Mouse (Mus musculus) midbrain, embryonic 13.5 days (tissue): Measurements from ENCODE around the gene Tbc1d1. TPM values are rescaled to one million over a fixed set of nuclear protein-coding genes. Genes with fewer than 3 reads are reported as not detected.
"Not testable (repeated sequence)": the region's sequence is repeated elsewhere in the genome, so short reads cannot be mapped to it uniquely, and the experiment has no call there.

Experiments used
- ATAC-seq: fragments of 200-750 bp; cut with Nextera tagmentation; 2 replicates; pipeline ENCODE4 v1.8.0; 2017; ENCODE audit warnings: mild to moderate bottlenecking, moderate TSS enrichment, moderate library complexity
- H3K27ac ChIP-seq: fragments of 300-500 bp; sonication (generic); 2 replicates; pipeline ENCODE4 v1.5.1; 2015; ENCODE audit warnings: inconsistent platforms, mild to moderate bottlenecking, moderate library complexity
- H3K27me3 ChIP-seq: fragments of 300-500 bp; sonication (generic); 2 replicates; pipeline ENCODE4 v1.6.1; 2015; ENCODE audit warnings: mild to moderate bottlenecking, inconsistent platforms
- H3K36me3 ChIP-seq: fragments of 300-500 bp; sonication (generic); 2 replicates; pipeline ENCODE4 v1.6.1; 2015; ENCODE audit warnings: mild to moderate bottlenecking, inconsistent platforms
- H3K4me1 ChIP-seq: fragments of 300-500 bp; sonication (generic); replicated peaks from 2 replicates; pipeline ENCODE4 v1.6.1; 2015; ENCODE audit warnings: inconsistent platforms
- H3K4me2 ChIP-seq: fragments of 300-500 bp; sonication (generic); replicated peaks from 2 replicates; pipeline ENCODE4 v1.6.1; 2015; ENCODE audit warnings: moderate library complexity, mild to moderate bottlenecking, inconsistent platforms
- H3K4me3 ChIP-seq: fragments of 300-500 bp; sonication (generic); replicated peaks from 2 replicates; pipeline ENCODE4 v1.5.1; 2015; ENCODE audit warnings: mild to moderate bottlenecking, inconsistent platforms
- H3K9ac ChIP-seq: fragments of 300-500 bp; sonication (generic); replicated peaks from 2 replicates; pipeline ENCODE4 v1.6.1; 2015; ENCODE audit warnings: mild to moderate bottlenecking, inconsistent platforms
- H3K9me3 ChIP-seq: fragments of 300-500 bp; sonication (generic); 2 replicates; pipeline ENCODE4 v1.6.1; 2016; ENCODE audit warnings: mild to moderate bottlenecking, inconsistent platforms
- WGBS: fragments of 180-500 bp; shearing (Covaris S2); methylation state at CpG from one replicate; pipeline ENCODE4 v1.1.7; 2015; 5-methylcytosine and 5-hydroxymethylcytosine counted together
- polyA plus RNA-seq: library from polyadenylated mRNA; unstranded; fragments of >200 nt; fragmentation: Nextera tagmentation; extraction: Ambion mirVana; gene quantifications from 2 replicates; pipeline ENCODE4 v1.2.1, GENCODE M21; 2015

The Tbc1d1 gene
- polyA plus RNA-seq, 1 experiment from 2014 or later, result 11.7 TPM

- Histone ChIP-seq H3K9me3 (no peaks in the 10 kb centered on the region), H3K9ac (no peak overlapping the region), H3K4me2 (no peak overlapping the region), H3K4me1 (peaks cover 12% of the 10 kb centered on the region), H3K4me3 (no peak overlapping the region), H3K27ac (peak overlapping the region; percentile 19; the same call in 1 of the 2 replicates), H3K27me3 (no peaks in the 10 kb centered on the region), H3K36me3 (no peaks in the 10 kb centered on the region)
- ATAC-seq, result no peak
- 83% methylated on average over 18 of the region's 18 CpGs for WGBS
Observed at GRCm38 (mm10) chr5:64358639-64359584, 202.8 kb downstream of the Tbc1d1 start.

GRCm38 (mm10) chr5:64360147-64360875 is 204.2 kb downstream of the Tbc1d1 start:
- Histone ChIP-seq H3K36me3 (no peaks in the 10 kb centered on the region), H3K4me2 (no peak overlapping the region), H3K4me3 (no peak overlapping the region), H3K27ac (no peak overlapping the region), H3K9ac (no peak overlapping the region), H3K27me3 (no peaks in the 10 kb centered on the region), H3K4me1 (peaks cover 25% of the 10 kb centered on the region), H3K9me3 (no peaks in the 10 kb centered on the region)
- WGBS, result 83% methylated on average over 8 of the region's 8 CpGs
- no peak for ATAC-seq

GRCm38 (mm10) chr5:64360876-64361268 is 204.8 kb downstream of the Tbc1d1 start:
- not testable (repeated sequence) for ATAC-seq, H3K9ac ChIP-seq, H3K4me2 ChIP-seq, H3K4me3 ChIP-seq, H3K36me3 ChIP-seq, H3K9me3 ChIP-seq, H3K27ac ChIP-seq, H3K27me3 ChIP-seq
- peaks cover 24% of the 10 kb centered on the region for H3K4me1 ChIP-seq

DNA sequence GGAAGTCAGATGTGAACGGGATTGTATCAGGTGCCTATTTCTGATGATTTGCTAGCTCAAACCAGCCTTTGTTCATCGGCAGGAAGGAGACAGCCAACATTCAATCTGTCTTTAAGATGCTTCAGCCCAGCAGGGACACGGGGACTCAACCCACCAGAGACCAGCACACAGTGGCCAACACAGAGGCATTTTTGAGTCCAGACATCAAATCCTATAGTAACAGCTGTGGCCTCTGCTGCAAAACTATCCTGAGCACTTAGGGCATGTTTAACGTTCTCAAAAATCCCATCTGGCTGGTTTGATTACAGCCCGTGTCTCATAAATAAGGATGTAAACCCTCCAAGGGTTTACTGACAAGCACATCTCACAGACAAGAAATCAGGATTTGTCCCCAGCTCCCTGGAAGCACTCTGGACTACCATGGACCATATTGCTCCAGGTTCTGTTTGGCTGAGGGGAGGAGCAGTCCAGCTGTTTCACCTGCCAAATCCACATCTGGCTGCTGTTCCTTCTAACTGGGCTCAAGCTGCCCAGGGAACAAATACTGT is 207.8 kb downstream of the Tbc1d1 start:
- Histone ChIP-seq H3K4me3 (no peak overlapping the region), H3K9ac (no peak overlapping the region), H3K27ac (peak overlapping the region; percentile 69), H3K9me3 (no peaks in the 10 kb centered on the region), H3K4me2 (no peak overlapping the region), H3K27me3 (no peaks in the 10 kb centered on the region), H3K4me1 (peaks cover 29% of the 10 kb centered on the region), H3K36me3 (no peaks in the 10 kb centered on the region)
- 51% methylated on average over 5 of the region's 5 CpGs for WGBS
- peak; percentile 49 for ATAC-seq

GRCm38 (mm10) chr5:64364432-64365125 is 208.5 kb downstream of the Tbc1d1 start:
- Histone ChIP-seq H3K27ac (peak overlapping the region; percentile 69), H3K4me1 (peaks cover 29% of the 10 kb centered on the region), H3K36me3 (no peaks in the 10 kb centered on the region), H3K9ac (no peak overlapping the region), H3K4me3 (no peak overlapping the region), H3K9me3 (no peaks in the 10 kb centered on the region), H3K4me2 (no peak overlapping the region; the same call in 1 of the 2 replicates), H3K27me3 (no peaks in the 10 kb centered on the region)
- ATAC-seq, result peak; percentile 76
- WGBS, result 37% methylated on average over 7 of the region's 7 CpGs

DNA sequence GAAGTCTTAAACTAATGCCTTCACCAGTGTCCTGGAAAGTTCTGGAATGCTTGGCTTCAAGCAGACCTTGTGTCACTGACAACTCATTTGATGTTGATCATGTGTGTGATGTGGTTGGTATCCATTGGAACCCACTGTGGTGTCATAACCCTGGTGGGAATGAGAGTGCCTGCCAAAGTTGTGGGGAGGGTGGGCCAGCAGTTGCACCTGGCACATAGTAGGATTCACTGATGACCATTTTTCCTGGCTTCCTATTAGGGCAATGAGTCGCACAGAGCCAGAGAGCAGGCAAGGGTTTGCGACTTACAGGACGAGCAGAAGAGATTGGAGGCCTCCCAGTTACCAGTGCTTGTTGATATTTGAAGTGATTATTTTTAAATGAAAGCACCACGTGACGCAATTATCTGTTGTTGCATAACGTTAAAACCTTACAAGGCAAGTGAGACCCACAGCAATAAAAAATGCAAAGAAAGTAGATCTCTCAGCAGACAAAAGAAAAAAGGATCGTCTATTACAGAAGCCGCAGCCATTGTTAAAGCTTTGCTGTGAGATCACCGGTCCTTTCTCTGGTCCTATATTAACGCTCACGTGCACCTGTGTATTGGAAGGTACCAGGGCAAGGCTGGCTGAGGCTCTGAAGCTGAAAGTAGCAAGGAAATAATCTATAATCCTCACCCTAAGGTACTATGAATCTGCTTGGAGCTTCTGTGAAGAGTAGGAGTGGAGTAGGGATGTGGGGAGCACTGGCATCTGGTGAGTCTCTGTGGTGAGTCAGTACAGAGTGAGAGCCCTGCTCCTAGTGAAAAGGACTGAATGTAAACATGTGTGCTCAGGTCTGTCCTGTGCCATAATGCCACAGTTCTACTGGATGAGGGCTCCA is 209.3 kb downstream of the Tbc1d1 start:
- no peak for ATAC-seq
- no peaks in the 10 kb centered on the region for H3K36me3 ChIP-seq
- H3K4me3 ChIP-seq, result no peak overlapping the region
- H3K9me3 ChIP-seq, result no peaks in the 10 kb centered on the region
- H3K4me2 ChIP-seq, result no peak overlapping the region
- no peaks in the 10 kb centered on the region for H3K27me3 ChIP-seq
- H3K4me1 ChIP-seq, result peaks cover 29% of the 10 kb centered on the region
- 81% methylated on average over 11 of the region's 11 CpGs for WGBS
- H3K9ac ChIP-seq, result no peak overlapping the region
- no peak overlapping the region for H3K27ac ChIP-seq

GRCm38 (mm10) chr5:64366113-64366512 is 210.0 kb downstream of the Tbc1d1 start:
- no peak for ATAC-seq
- Histone ChIP-seq H3K4me1 (peaks cover 29% of the 10 kb centered on the region), H3K27ac (no peak overlapping the region), H3K4me2 (no peak overlapping the region), H3K9me3 (no peaks in the 10 kb centered on the region), H3K4me3 (no peak overlapping the region), H3K27me3 (no peaks in the 10 kb centered on the region), H3K9ac (no peak overlapping the region), H3K36me3 (no peaks in the 10 kb centered on the region)
- WGBS, result 90% methylated on average over 9 of the region's 9 CpGs

DNA sequence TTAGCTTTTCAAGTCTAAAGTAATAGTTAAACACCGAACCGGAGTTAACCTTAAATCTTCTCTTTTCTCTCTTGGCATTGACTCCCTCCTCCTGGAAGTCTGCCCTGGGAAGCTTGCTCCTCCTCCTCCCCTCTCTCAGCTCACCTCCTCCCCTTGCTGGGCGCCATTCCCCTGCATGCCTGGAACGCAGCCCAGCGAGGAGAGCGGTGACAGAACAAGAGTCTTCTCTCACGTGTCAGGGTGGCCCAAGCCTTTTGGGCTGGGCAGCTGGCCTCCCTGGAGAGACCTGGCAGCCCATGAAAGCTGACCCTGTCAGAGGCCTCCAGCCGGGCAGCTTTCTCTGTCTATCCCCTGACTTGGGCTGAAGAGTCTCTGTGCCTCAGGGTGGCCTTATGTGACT is 211.3 kb downstream of the Tbc1d1 start:
- H3K9me3 ChIP-seq, result no peaks in the 10 kb centered on the region
- H3K36me3 ChIP-seq, result no peaks in the 10 kb centered on the region
- ATAC-seq, result no peak; the same call in 1 of the 2 replicates
- no peak overlapping the region for H3K27ac ChIP-seq
- H3K27me3 ChIP-seq, result no peaks in the 10 kb centered on the region
- 31% methylated on average over 8 of the region's 8 CpGs for WGBS
- H3K4me1 ChIP-seq, result peaks cover 29% of the 10 kb centered on the region
- no peak overlapping the region for H3K9ac ChIP-seq
- H3K4me3 ChIP-seq, result no peak overlapping the region
- H3K4me2 ChIP-seq, result no peak overlapping the region

- peaks cover 15% of the 10 kb centered on the region; the same call in 1 of the 2 replicates for H3K4me1 ChIP-seq
- no peak overlapping the region for H3K4me3 ChIP-seq
- H3K4me2 ChIP-seq, result no peak overlapping the region
- no peak overlapping the region for H3K9ac ChIP-seq
- no peak for ATAC-seq
- H3K27ac ChIP-seq, result no peak overlapping the region
- H3K9me3 ChIP-seq, result no peaks in the 10 kb centered on the region
- no peaks in the 10 kb centered on the region for H3K27me3 ChIP-seq
- H3K36me3 ChIP-seq, result no peaks in the 10 kb centered on the region
Observed at GRCm38 (mm10) chr5:64371331-64371831, 215.3 kb downstream of the Tbc1d1 start.

GRCm38 (mm10) chr5:64372292-64372961 is 216.3 kb downstream of the Tbc1d1 start:
- Histone ChIP-seq H3K4me1 (peaks cover 13% of the 10 kb centered on the region; the same call in 1 of the 2 replicates), H3K27me3 (no peaks in the 10 kb centered on the region), H3K9ac (no peak overlapping the region), H3K27ac (peak overlapping the region; percentile 32; the same call in 1 of the 2 replicates), H3K9me3 (no peaks in the 10 kb centered on the region), H3K36me3 (no peaks in the 10 kb centered on the region), H3K4me2 (no peak overlapping the region), H3K4me3 (no peak overlapping the region)
- WGBS, result 75% methylated on average over 13 of the region's 13 CpGs
- ATAC-seq, result no peak; the same call in 1 of the 2 replicates
